In the genomic region with DNA sequence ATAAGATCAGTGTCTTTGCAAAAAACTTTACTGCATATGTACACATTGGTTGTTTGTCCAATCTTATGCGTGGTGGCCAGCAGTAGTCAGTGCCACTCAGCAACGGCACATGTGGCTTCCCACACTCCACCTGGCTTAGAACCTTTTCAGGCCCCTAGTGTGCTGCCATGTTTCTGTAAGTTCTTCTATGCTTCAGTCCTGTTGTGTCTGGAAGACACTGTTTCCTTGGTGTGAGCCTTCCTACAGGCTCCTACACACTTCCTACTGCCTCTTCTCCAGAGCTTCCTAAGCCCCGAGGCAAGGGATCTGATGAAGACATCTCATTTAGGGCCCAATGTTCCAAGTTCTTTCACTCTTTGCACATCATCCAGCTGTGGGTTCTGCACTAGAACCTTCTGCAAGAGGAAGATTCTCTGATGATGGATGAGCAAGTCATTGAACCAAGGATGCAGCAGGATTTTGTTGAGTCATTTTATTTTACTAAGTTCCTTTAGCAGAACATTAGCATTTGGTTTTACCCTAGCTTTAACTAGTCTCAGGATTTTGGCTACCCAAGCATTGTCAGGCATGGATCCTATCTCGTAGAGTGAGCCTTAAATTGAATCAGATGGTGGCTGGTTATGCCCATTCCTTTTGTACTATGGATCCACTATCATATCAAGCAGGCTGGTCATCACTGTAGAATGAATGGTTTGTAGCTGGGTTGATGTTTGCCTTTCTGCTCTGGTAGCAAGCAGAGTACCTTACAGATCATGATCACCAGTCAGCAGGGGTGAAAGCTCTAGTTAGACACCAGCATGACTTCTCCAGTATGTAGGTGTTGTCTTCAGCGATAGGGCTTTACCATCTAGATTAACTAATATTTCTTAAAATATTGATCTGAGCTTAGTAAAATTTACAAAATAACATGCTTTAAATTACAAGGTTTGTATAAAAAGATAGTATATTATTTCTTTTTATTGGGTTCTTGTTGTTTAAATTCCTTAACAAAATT, we compare ENCODE assay signal across 10 mouse cellular contexts. TPM values are rescaled to one million over a fixed set of nuclear protein-coding genes. Genes with fewer than 3 reads are reported as not detected.
DNase-seq lines count a peak whose midpoint lies in the region; ATAC-seq lines count a peak whose summit lies in the region.
"Not testable (repeated sequence)": the region's sequence is repeated elsewhere in the genome, so short reads cannot be mapped to it uniquely, and the experiment has no call there.
"Had no signal": no experiment of that assay in that cellular context is flagged by ENCODE, and none has a peak within 500 bp of the region (broad histone marks: within the 10 kb centered on the region; RNA-seq: fewer than 3 reads in every experiment).

No protein-coding gene starts in this region.

- not testable (repeated sequence) for H3K27me3 ChIP-seq in forebrain, embryonic 11.5 days (ENCODE audit: control insufficient read depth, insufficient read depth, low read length); heart, embryonic 11.5 days (ENCODE audit: control insufficient read depth, insufficient read depth, low read length); hindbrain, embryonic 14.5 days (ENCODE audit: control insufficient read depth, insufficient read depth, low read length); kidney, embryonic 15.5 days; liver, embryonic 12.5 days (replicated peaks); midbrain, embryonic 11.5 days (ENCODE audit: control insufficient read depth, insufficient read depth, low read length); neural tube, embryonic 13.5 days

- not testable (repeated sequence) for H3K27ac ChIP-seq in forebrain, embryonic 11.5 days (ENCODE audit: low read depth, low read length); heart, embryonic 11.5 days (ENCODE audit: low read depth, low read length); hindbrain, embryonic 14.5 days; kidney, embryonic 15.5 days; liver, embryonic 12.5 days; midbrain, embryonic 11.5 days (ENCODE audit: low read depth, low read length); neural tube, embryonic 13.5 days (replicated peaks)

- not testable (repeated sequence) for H3K4me1 ChIP-seq in forebrain, embryonic 11.5 days (replicated peaks; ENCODE audit: control insufficient read depth, insufficient read depth, low read length); heart, embryonic 11.5 days (ENCODE audit: control insufficient read depth, insufficient read depth, low read length); hindbrain, embryonic 14.5 days (replicated peaks; ENCODE audit: control insufficient read depth, insufficient read depth, low read length); kidney, embryonic 15.5 days; liver, embryonic 12.5 days; midbrain, embryonic 11.5 days (ENCODE audit: control insufficient read depth, insufficient read depth, low read length); neural tube, embryonic 13.5 days (replicated peaks)

- H3K36me3 ChIP-seq in forebrain, embryonic 11.5 days (ENCODE audit: control insufficient read depth, insufficient read depth, low read length); heart, embryonic 11.5 days (ENCODE audit: control insufficient read depth, insufficient read depth, low read length); hindbrain, embryonic 14.5 days (replicated peaks; ENCODE audit: control insufficient read depth, insufficient read depth); kidney, embryonic 15.5 days; liver, embryonic 12.5 days; midbrain, embryonic 11.5 days (ENCODE audit: control insufficient read depth, insufficient read depth, low read length); neural tube, embryonic 13.5 days: not testable (repeated sequence)

- H3K4me3 ChIP-seq in forebrain, embryonic 11.5 days (ENCODE audit: low read depth, low read length); heart, embryonic 11.5 days (ENCODE audit: low read depth, low read length); hindbrain, embryonic 14.5 days (replicated peaks; ENCODE audit: low read length); kidney, embryonic 15.5 days (replicated peaks); liver, embryonic 12.5 days; midbrain, embryonic 11.5 days (ENCODE audit: low read depth, low read length); neural tube, embryonic 13.5 days: not testable (repeated sequence)

- not testable (repeated sequence) for DNase-seq in forebrain, embryonic 11.5 days (ENCODE audit: low spot score); hindbrain, embryonic 14.5 days (ENCODE audit: low spot score); midbrain, embryonic 11.5 days (ENCODE audit: low spot score, missing footprints)

- not testable (repeated sequence) for H3K9me3 ChIP-seq in forebrain, embryonic 11.5 days (ENCODE audit: control insufficient read depth, low read length); heart, embryonic 11.5 days (replicated peaks; ENCODE audit: control insufficient read depth, low read length); midbrain, embryonic 11.5 days (ENCODE audit: control insufficient read depth, low read length)
- H3K9me3 ChIP-seq in hindbrain, embryonic 14.5 days (ENCODE audit: control insufficient read depth, low read length), result peaks cover 25% of the 10 kb centered on the region
- H3K9me3 ChIP-seq in kidney, embryonic 15.5 days (replicated peaks), result peaks cover 21% of the 10 kb centered on the region; the same call in 1 of the 2 replicates
- H3K9me3 ChIP-seq in liver, embryonic 12.5 days (replicated peaks), result peaks cover 22% of the 10 kb centered on the region
- H3K9me3 ChIP-seq in neural tube, embryonic 13.5 days, result peaks cover 32% of the 10 kb centered on the region

- ATAC-seq in forebrain, embryonic 11.5 days (replicated peaks; ENCODE audit: low FRiP score), result peak; percentile 91
- peak; percentile 83 for ATAC-seq in heart, embryonic 11.5 days (replicated peaks; ENCODE audit: insufficient number of reproducible peaks, low FRiP score, low TSS enrichment)
- peak; percentile 91 for ATAC-seq in hindbrain, embryonic 14.5 days (ENCODE audit: low FRiP score)
- ATAC-seq in kidney, embryonic 15.5 days (replicated peaks; ENCODE audit: low FRiP score), result peak; percentile 95
- peak; percentile 85 for ATAC-seq in liver, embryonic 12.5 days
- ATAC-seq in midbrain, embryonic 11.5 days (ENCODE audit: low FRiP score), result peak; percentile 88
- peak; percentile 93 for ATAC-seq in neural tube, embryonic 13.5 days (ENCODE audit: low read depth)

- not testable (repeated sequence) for H3K9ac ChIP-seq in forebrain, embryonic 11.5 days (ENCODE audit: low read length); heart, embryonic 11.5 days (ENCODE audit: low read depth, low read length); hindbrain, embryonic 14.5 days; kidney, embryonic 15.5 days; liver, embryonic 12.5 days; midbrain, embryonic 11.5 days (ENCODE audit: low read length); neural tube, embryonic 13.5 days

- H3K4me2 ChIP-seq in forebrain, embryonic 11.5 days (ENCODE audit: low read depth, low read length, severe bottlenecking); heart, embryonic 11.5 days; hindbrain, embryonic 14.5 days (replicated peaks); kidney, embryonic 15.5 days; liver, embryonic 12.5 days; midbrain, embryonic 11.5 days; neural tube, embryonic 13.5 days: not testable (repeated sequence)

- 70% methylated on average over 5 of the region's 5 CpGs for WGBS in forebrain, embryonic 11.5 days
- 69% methylated on average over 5 of the region's 5 CpGs for WGBS in heart, embryonic 11.5 days (ENCODE audit: insufficient replicate concordance)
- 79% methylated on average over 5 of the region's 5 CpGs for WGBS in hindbrain, embryonic 14.5 days
- 77% methylated on average over 5 of the region's 5 CpGs for WGBS in kidney, embryonic 15.5 days
- WGBS in liver, embryonic 12.5 days (ENCODE audit: insufficient replicate concordance), result 57% methylated on average over 5 of the region's 5 CpGs
- WGBS in midbrain, embryonic 11.5 days, result 73% methylated on average over 5 of the region's 5 CpGs
- 76% methylated on average over 5 of the region's 5 CpGs for WGBS in neural tube, embryonic 13.5 days

RNA-seq across cellular contexts. Expression of gene Gm10354, which starts 26.1 kb away (rescaled TPM):
- not detected in 2 replicates for polyA plus RNA-seq in forebrain, embryonic 11.5 days (2014; fragmentation: Nextera tagmentation; extraction: Ambion mirVana)
- not detected in 2 replicates for polyA plus RNA-seq in heart, embryonic 11.5 days (2014; fragmentation: Nextera tagmentation; extraction: Ambion mirVana)
- polyA plus RNA-seq in hindbrain, embryonic 14.5 days (2014; fragmentation: Nextera tagmentation; extraction: Ambion mirVana), result not detected in 2 replicates
- not detected in 2 replicates for polyA plus RNA-seq in kidney, embryonic 15.5 days (2015; fragmentation: Nextera tagmentation; extraction: Ambion mirVana)
- polyA plus RNA-seq in liver, embryonic 12.5 days (2016; fragmentation: Nextera tagmentation; extraction: Ambion mirVana), result not detected in 2 replicates
- not detected in 2 replicates for polyA plus RNA-seq in midbrain, embryonic 11.5 days (2014; fragmentation: Nextera tagmentation; extraction: Ambion mirVana)
- polyA plus RNA-seq in neural tube, embryonic 13.5 days (2015; fragmentation: Nextera tagmentation; extraction: Ambion mirVana), result not detected in 2 replicates
- polyA plus RNA-seq: activated CD4-positive, CD25-positive, alpha-beta regulatory T cell, adult 4 months; CD4-positive, CD25-positive, alpha-beta regulatory T cell, adult 4 months; myocyte had no signal

RNA-seq across cellular contexts. Expression of gene Gm17019, which starts 27.9 kb away (rescaled TPM):
- not detected in 2 replicates for polyA plus RNA-seq in forebrain, embryonic 11.5 days (2014; fragmentation: Nextera tagmentation; extraction: Ambion mirVana)
- not detected in 2 replicates for polyA plus RNA-seq in heart, embryonic 11.5 days (2014; fragmentation: Nextera tagmentation; extraction: Ambion mirVana)
- polyA plus RNA-seq in hindbrain, embryonic 14.5 days (2014; fragmentation: Nextera tagmentation; extraction: Ambion mirVana), result not detected in 2 replicates
- not detected in 2 replicates for polyA plus RNA-seq in kidney, embryonic 15.5 days (2015; fragmentation: Nextera tagmentation; extraction: Ambion mirVana)
- not detected in 2 replicates for polyA plus RNA-seq in liver, embryonic 12.5 days (2016; fragmentation: Nextera tagmentation; extraction: Ambion mirVana)
- not detected in 2 replicates for polyA plus RNA-seq in midbrain, embryonic 11.5 days (2014; fragmentation: Nextera tagmentation; extraction: Ambion mirVana)
- not detected in 2 replicates for polyA plus RNA-seq in neural tube, embryonic 13.5 days (2015; fragmentation: Nextera tagmentation; extraction: Ambion mirVana)
- polyA plus RNA-seq: activated CD4-positive, CD25-positive, alpha-beta regulatory T cell, adult 4 months; CD4-positive, CD25-positive, alpha-beta regulatory T cell, adult 4 months; myocyte had no signal
